Mouse (Mus musculus) forebrain, embryonic 10.5 days (tissue): ENCODE results near the gene Slc10a7. TPM values are rescaled to one million over a fixed set of nuclear protein-coding genes. Genes with fewer than 3 reads are reported as not detected.
"Not testable (repeated sequence)": the region's sequence is repeated elsewhere in the genome, so short reads cannot be mapped to it uniquely, and the experiment has no call there.

Source experiments
- DNase-seq: peaks from one replicate; pipeline ENCODE4 v3.0.0-alpha.2; 2017; ENCODE audit warnings: low spot score; ENCODE audit errors: extremely low spot score
- H3K27ac ChIP-seq: fragments of 300-500 bp; sonication (generic); 2 replicates; pipeline ENCODE4 v1.5.1; 2016; ENCODE audit warnings: mild to moderate bottlenecking
- H3K27me3 ChIP-seq: fragments of 300-500 bp; sonication (generic); 2 replicates; pipeline ENCODE4 v1.6.1; 2016; ENCODE audit warnings: mild to moderate bottlenecking; ENCODE audit not compliant: poor library complexity, severe bottlenecking
- H3K36me3 ChIP-seq: fragments of 300-500 bp; sonication (generic); replicated peaks from 2 replicates; pipeline ENCODE4 v1.6.1; 2016; ENCODE audit warnings: mild to moderate bottlenecking, moderate library complexity
- H3K4me1 ChIP-seq: fragments of 300-500 bp; sonication (generic); 2 replicates; pipeline ENCODE4 v1.6.1; 2016
- H3K4me3 ChIP-seq: fragments of 300-500 bp; sonication (generic); 2 replicates; pipeline ENCODE4 v1.5.1; 2016; ENCODE audit warnings: mild to moderate bottlenecking, moderate library complexity
- H3K9me3 ChIP-seq: fragments of 300-500 bp; sonication (generic); 2 replicates; pipeline ENCODE4 v1.6.1; 2016; ENCODE audit warnings: mild to moderate bottlenecking, moderate library complexity
- WGBS: fragments of 180-500 bp; shearing (Covaris S2); methylation state at CpG from one replicate; pipeline ENCODE4 v1.1.7; 2016; 5-methylcytosine and 5-hydroxymethylcytosine counted together
- polyA plus RNA-seq: library from polyadenylated mRNA; unstranded; fragments of >200 nt; fragmentation: Nextera tagmentation; extraction: Ambion mirVana; gene quantifications from 2 replicates; pipeline ENCODE4 v1.2.1, GENCODE M21; 2016

The Slc10a7 gene
- polyA plus RNA-seq, 1 experiment from 2014 or later, result 10.0 TPM

GRCm38 (mm10) chr8:78714880-78715279 lies 205.7 kb downstream of the Slc10a7 start:
- 79% methylated on average over 4 of the region's 4 CpGs for WGBS
- no peaks in the 10 kb centered on the region for H3K27me3 ChIP-seq
- H3K4me1 ChIP-seq, result peaks cover 7% of the 10 kb centered on the region
- H3K36me3 ChIP-seq, result peaks cover 13% of the 10 kb centered on the region
- H3K4me3 ChIP-seq, result no peak overlapping the region
- 0 out of 2 replicates have a peak, but pooled peaks cover 5% of the 10 kb centered on the region for H3K9me3 ChIP-seq
- no peak overlapping the region for H3K27ac ChIP-seq
- no peak for DNase-seq

DNA sequence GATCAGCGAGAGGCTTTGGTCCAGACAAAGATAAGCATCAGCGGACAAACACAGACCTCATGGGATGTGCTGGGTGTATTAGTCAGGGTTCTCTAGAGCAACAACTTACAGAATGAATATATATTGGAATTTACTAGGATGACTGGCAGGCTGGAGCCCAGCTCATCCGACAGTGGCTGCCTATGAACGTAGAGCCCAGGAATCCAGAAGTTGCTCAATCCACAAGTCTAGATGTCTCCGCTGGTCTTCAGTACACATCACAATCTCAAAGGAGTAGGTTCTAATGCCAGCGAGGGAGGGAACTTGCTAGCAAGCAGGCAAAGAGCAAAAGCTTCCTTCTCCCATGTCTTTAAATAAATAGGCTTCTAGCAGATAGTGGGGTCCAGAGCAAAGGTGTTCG lies 207.4 kb downstream of the Slc10a7 start:
- WGBS, result 95% methylated on average over 7 of the region's 7 CpGs
- no peaks in the 10 kb centered on the region for H3K27me3 ChIP-seq
- no peak overlapping the region for H3K4me3 ChIP-seq
- DNase-seq, result no peak
- H3K4me1 ChIP-seq, result peaks cover 12% of the 10 kb centered on the region
- peaks cover 10% of the 10 kb centered on the region for H3K36me3 ChIP-seq
- 0 out of 2 replicates have a peak, but pooled peaks cover 5% of the 10 kb centered on the region for H3K9me3 ChIP-seq
- no peak overlapping the region for H3K27ac ChIP-seq

GRCm38 (mm10) chr8:78717191-78717590 lies 208.0 kb downstream of the Slc10a7 start:
- H3K36me3 ChIP-seq, result peaks cover 10% of the 10 kb centered on the region
- not testable (repeated sequence) for H3K4me3 ChIP-seq, H3K9me3 ChIP-seq, H3K27me3 ChIP-seq, DNase-seq, H3K27ac ChIP-seq
- WGBS, result 92% methylated on average over 10 of the region's 10 CpGs
- peaks cover 12% of the 10 kb centered on the region for H3K4me1 ChIP-seq

DNA sequence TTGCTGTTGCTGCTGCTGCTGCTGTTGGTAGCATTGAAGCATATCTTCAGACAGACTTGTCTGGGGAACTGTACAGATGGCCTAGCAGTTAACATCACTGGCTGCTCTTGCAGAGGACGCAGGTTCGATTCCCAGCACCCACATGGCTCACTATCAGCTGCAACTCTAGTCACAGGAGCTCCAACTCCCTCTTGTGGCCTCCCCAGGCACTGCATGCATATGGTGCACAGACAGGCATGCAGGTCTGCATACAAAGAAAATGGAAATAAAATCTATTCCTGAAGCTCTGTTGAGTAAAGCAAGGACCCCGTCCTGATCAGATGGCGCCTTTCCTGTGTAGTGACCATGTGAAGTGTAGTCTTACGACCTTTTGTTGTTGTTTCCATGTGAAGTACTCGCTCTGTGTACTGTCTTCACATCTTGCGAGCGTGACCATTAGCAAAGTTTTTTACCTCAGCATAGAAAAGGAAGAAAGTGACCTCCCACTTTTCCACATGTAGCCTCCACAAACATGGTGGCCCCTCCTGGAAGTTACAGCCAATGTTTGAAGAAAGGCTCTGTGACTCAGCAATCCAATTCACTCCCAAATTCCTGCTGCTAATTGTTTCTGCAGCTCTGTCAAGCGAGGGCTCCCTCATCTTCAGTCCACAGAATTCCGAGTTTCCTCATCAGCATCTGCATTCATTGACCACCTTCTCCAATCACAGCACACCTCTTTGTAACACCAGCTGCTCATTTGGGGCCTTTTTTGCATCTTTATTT lies 210.3 kb downstream of the Slc10a7 start:
- Histone ChIP-seq H3K4me1 (peaks cover 7% of the 10 kb centered on the region), H3K27me3 (no peaks in the 10 kb centered on the region), H3K4me3 (no peak overlapping the region), H3K36me3 (peaks cover 10% of the 10 kb centered on the region), H3K27ac (no peak overlapping the region), H3K9me3 (0 out of 2 replicates have a peak, but pooled peaks cover 5% of the 10 kb centered on the region)
- 87% methylated on average over 10 of the region's 10 CpGs for WGBS
- DNase-seq, result no peak

- Histone ChIP-seq H3K4me3 (no peak overlapping the region), H3K9me3 (0 out of 2 replicates have a peak, but pooled peaks cover 5% of the 10 kb centered on the region), H3K4me1 (peaks cover 7% of the 10 kb centered on the region), H3K27me3 (no peaks in the 10 kb centered on the region), H3K36me3 (peaks cover 10% of the 10 kb centered on the region), H3K27ac (0 out of 2 replicates have a peak overlapping the region, but pooled peaks have one; percentile 15)
- no peak for DNase-seq
- WGBS, result 74% methylated on average over 8 of the region's 8 CpGs
Measured at GRCm38 (mm10) chr8:78720041-78720414, 210.9 kb downstream of the Slc10a7 start.

GRCm38 (mm10) chr8:78721576-78721975 lies 212.4 kb downstream of the Slc10a7 start:
- 0 out of 2 replicates have a peak, but pooled peaks cover 5% of the 10 kb centered on the region for H3K9me3 ChIP-seq
- peaks cover 7% of the 10 kb centered on the region for H3K4me1 ChIP-seq
- H3K27ac ChIP-seq, result no peak overlapping the region
- peaks cover 10% of the 10 kb centered on the region for H3K36me3 ChIP-seq
- no peaks in the 10 kb centered on the region for H3K27me3 ChIP-seq
- WGBS, result 92% methylated on average over 5 of the region's 5 CpGs
- H3K4me3 ChIP-seq, result no peak overlapping the region
- no peak for DNase-seq

- DNase-seq, result no peak
- Histone ChIP-seq H3K36me3 (peaks cover 10% of the 10 kb centered on the region), H3K9me3 (0 out of 2 replicates have a peak, but pooled peaks cover 5% of the 10 kb centered on the region), H3K4me1 (peaks cover 7% of the 10 kb centered on the region), H3K27ac (no peak overlapping the region), H3K4me3 (no peak overlapping the region), H3K27me3 (no peaks in the 10 kb centered on the region)
- 87% methylated on average over 7 of the region's 7 CpGs for WGBS
Measured at GRCm38 (mm10) chr8:78722201-78722600, 213.1 kb downstream of the Slc10a7 start.

- no peaks in the 10 kb centered on the region for H3K9me3 ChIP-seq
- no peaks in the 10 kb centered on the region for H3K27me3 ChIP-seq
- peaks cover 6% of the 10 kb centered on the region for H3K4me1 ChIP-seq
- DNase-seq, result no peak
- H3K4me3 ChIP-seq, result no peak overlapping the region
- H3K36me3 ChIP-seq, result peaks cover 12% of the 10 kb centered on the region
- 94% methylated on average over 4 of the region's 4 CpGs for WGBS
- no peak overlapping the region for H3K27ac ChIP-seq
Measured at GRCm38 (mm10) chr8:78724832-78725231, 215.7 kb downstream of the Slc10a7 start.

DNA sequence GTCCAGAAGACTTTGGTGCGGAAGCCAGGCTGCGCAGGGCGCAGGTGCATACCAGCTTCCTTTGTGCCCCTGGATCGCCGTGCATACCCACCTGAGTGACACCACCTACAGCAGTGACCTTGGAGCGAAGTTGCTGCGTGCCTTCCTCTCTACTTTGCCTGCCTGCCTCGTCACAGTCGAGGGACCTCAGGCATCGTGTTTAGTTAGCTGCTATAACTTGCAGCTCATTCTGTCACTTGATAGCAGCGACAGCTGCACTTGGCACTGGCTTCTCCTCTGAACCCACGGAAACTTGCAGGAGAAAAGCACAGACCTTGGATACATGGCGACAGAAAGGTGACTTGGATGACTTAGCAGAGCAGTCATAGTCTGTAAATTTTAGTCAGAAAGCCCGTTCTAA lies 219.1 kb downstream of the Slc10a7 start:
- no peaks in the 10 kb centered on the region for H3K4me1 ChIP-seq
- no peak overlapping the region for H3K4me3 ChIP-seq
- 95% methylated on average over 14 of the region's 14 CpGs for WGBS
- H3K27me3 ChIP-seq, result no peaks in the 10 kb centered on the region
- no peaks in the 10 kb centered on the region for H3K9me3 ChIP-seq
- H3K27ac ChIP-seq, result no peak overlapping the region
- DNase-seq, result no peak
- peaks cover 41% of the 10 kb centered on the region for H3K36me3 ChIP-seq

GRCm38 (mm10) chr8:78732410-78732809 lies 223.3 kb downstream of the Slc10a7 start:
- no peaks in the 10 kb centered on the region for H3K27me3 ChIP-seq
- no peak overlapping the region for H3K4me3 ChIP-seq
- no peak overlapping the region for H3K27ac ChIP-seq
- no peaks in the 10 kb centered on the region for H3K4me1 ChIP-seq
- DNase-seq, result no peak
- H3K9me3 ChIP-seq, result no peaks in the 10 kb centered on the region
- H3K36me3 ChIP-seq, result peaks cover 41% of the 10 kb centered on the region
- WGBS, result 91% methylated on average over 7 of the region's 7 CpGs

DNA sequence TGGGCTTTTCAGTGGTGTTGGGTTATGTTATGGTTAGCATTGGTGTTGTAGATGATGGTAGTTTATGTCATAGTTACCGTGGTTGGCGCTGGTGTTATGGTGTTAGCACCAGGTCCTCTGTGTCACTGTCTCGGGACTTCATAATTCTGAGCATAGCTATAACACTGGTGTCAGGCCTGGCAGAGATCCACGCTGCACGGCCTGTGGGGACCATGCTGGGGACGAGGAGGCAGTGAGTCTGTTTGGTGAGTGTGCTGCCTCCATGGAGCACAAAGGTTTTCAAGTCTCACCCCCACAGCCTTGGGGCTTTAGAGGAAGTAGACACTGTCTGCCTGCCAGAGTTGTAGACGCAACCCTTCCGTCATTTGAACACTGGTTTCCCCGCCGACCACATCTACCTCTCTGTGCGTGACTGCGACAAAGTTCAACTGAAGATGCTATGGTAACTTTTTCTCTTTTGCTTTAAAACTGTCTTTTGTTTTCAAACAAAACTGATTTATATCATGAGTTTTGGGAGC lies 223.9 kb downstream of the Slc10a7 start:
- H3K36me3 ChIP-seq, result peaks cover 37% of the 10 kb centered on the region
- H3K27me3 ChIP-seq, result no peaks in the 10 kb centered on the region
- no peak overlapping the region for H3K27ac ChIP-seq
- DNase-seq, result no peak
- no peak overlapping the region for H3K4me3 ChIP-seq
- no peaks in the 10 kb centered on the region for H3K4me1 ChIP-seq
- no peaks in the 10 kb centered on the region for H3K9me3 ChIP-seq
- WGBS, result 94% methylated on average over 12 of the region's 12 CpGs

DNA sequence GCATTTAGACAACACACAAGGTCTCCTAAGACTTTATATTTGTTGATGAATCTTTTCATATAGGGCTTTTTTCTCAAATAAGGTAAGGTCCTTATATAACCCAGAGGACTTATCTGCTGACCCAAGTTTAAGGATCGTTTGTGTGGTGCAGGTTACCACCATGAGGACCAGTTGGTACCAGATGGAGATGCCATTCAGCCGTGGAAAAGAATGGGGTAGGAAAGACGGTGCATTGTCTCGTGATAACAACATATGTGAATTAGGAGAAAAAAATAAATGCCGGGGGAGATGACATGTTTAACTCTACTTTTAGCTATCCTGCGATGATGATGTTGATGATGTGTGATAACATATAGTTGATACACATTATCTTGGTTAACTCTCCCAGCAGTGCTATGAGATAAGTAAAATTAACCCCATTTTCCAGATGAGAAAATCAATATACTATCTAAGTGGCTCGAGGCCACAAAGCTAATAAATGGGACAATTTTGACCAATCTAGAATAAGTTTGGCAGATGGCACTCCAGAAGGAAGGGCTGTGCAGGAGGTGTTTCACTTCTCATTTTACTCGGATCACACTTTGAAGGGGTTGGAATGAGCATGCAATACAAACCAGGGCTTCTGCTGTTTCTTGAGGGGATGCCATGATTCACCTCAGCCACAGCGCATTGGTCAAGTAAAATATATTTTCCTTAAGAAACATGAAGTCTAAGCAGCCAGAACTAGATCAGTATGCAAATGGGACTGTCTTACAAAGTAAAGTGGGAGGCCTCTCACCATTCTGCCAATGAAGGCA lies 225.8 kb downstream of the Slc10a7 start:
- Histone ChIP-seq H3K4me1 (no peaks in the 10 kb centered on the region), H3K27ac (no peak overlapping the region), H3K36me3 (peaks cover 28% of the 10 kb centered on the region), H3K4me3 (no peak overlapping the region), H3K9me3 (no peaks in the 10 kb centered on the region), H3K27me3 (no peaks in the 10 kb centered on the region)
- no peak for DNase-seq
- WGBS, result 94% methylated on average over 9 of the region's 9 CpGs

DNA sequence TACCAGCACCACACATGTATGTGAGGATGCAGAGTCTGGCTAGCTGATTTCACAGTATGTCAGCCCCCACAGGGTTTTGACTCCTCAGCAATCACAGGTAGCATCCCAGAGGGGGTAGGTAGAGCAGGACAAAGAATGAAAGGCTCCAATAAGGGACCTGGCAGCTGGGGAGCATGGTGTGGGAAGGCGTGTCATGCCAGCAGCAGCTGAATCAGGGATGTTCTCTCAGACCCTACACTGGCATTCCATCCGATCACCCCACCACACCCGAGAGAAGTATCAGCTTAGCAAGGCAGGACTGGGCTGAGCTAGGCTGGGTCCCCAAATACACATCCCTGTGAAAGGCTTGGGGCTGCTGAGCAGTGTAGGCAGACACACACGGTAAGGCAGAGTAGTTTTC lies 229.2 kb downstream of the Slc10a7 start:
- no peak for DNase-seq
- 81% methylated on average over 4 of the region's 4 CpGs for WGBS
- Histone ChIP-seq H3K36me3 (no peaks in the 10 kb centered on the region), H3K27me3 (no peaks in the 10 kb centered on the region), H3K4me1 (peaks cover 22% of the 10 kb centered on the region), H3K9me3 (no peaks in the 10 kb centered on the region), H3K4me3 (no peak overlapping the region), H3K27ac (no peak overlapping the region)
